Mouse (Mus musculus) CH12.LX (cell line): Measurements from ENCODE around the gene Smdt1. TPM values are rescaled to one million over a fixed set of nuclear protein-coding genes. Genes with fewer than 3 reads are reported as not detected.

ENCODE experiments used
- DNase-seq: peaks from one replicate; pipeline ENCODE4 v3.0.0-alpha.2; 2013; ENCODE audit errors: extremely low read depth
- H3K27ac ChIP-seq: 2 replicates; pipeline ENCODE4 v1.5.1; 2012; ENCODE audit warnings: low read depth, mild to moderate bottlenecking, control low read depth, moderate library complexity; ENCODE audit not compliant: insufficient read depth
- H3K27me3 ChIP-seq: replicated peaks from 2 replicates; pipeline ENCODE3; 2012; ENCODE audit warnings: inconsistent platforms
- H3K36me3 ChIP-seq, 2 experiments: replicated peaks in 1 of 2; 2 replicates each; pipeline versions ENCODE3 to v1.6.1; 2012; ENCODE audit warnings: inconsistent platforms in 1 of 2, low read length in 1 of 2, mild to moderate bottlenecking in 1 of 2, mixed read lengths in 1 of 2, moderate library complexity in 1 of 2; ENCODE audit not compliant: control insufficient read depth in 1 of 2, insufficient read depth in 1 of 2
- H3K4me1 ChIP-seq, 2 experiments: 2 replicates each; pipeline ENCODE4 v1.6.1; 2012; ENCODE audit warnings: inconsistent platforms in 1 of 2, moderate library complexity in 1 of 2; ENCODE audit not compliant: insufficient read depth in 2 of 2, control insufficient read depth in 1 of 2
- H3K4me2 ChIP-seq: 2 replicates; pipeline ENCODE4 v1.6.1; 2012; ENCODE audit warnings: low read depth, mild to moderate bottlenecking, control low read depth; ENCODE audit not compliant: poor library complexity, insufficient read depth, severe bottlenecking
- H3K4me3 ChIP-seq, 3 experiments: fragments of 150-350 bp in 1 of 3; sonication (generic) in 1 of 3; replicated peaks in 1 of 3; 2 replicates each; pipeline versions ENCODE3 to v1.5.1; 2011 to 2012; ENCODE audit warnings: low read depth in 2 of 3, low read length in 2 of 3, mild to moderate bottlenecking in 2 of 3, moderate library complexity in 2 of 3, control low read depth in 1 of 3, improper control_type of control experiment in 1 of 3, inconsistent platforms in 1 of 3, mixed read lengths in 1 of 3; ENCODE audit not compliant: poor library complexity in 1 of 3
- H3K79me2 ChIP-seq: replicated peaks from 2 replicates; pipeline ENCODE4 v1.6.1; 2012; ENCODE audit warnings: mild to moderate bottlenecking, moderate library complexity; ENCODE audit not compliant: control insufficient read depth, poor library complexity, insufficient read depth, severe bottlenecking; ENCODE audit errors: extremely low read depth
- H3K9ac ChIP-seq: 2 replicates; pipeline ENCODE4 v1.6.1; 2012; ENCODE audit warnings: low read depth, mild to moderate bottlenecking, control low read depth, moderate library complexity; ENCODE audit not compliant: insufficient read depth
- H3K9me3 ChIP-seq: replicated peaks from 2 replicates; pipeline ENCODE3; 2012; ENCODE audit warnings: low read length, inconsistent platforms, mixed read lengths
- CHD1 ChIP-seq: IDR thresholded peaks from 2 replicates; pipeline ENCODE4 v1.6.1; 2012; ENCODE audit warnings: low read depth, low read length, improper control_type of control experiment, inconsistent platforms
- EP300 ChIP-seq: IDR thresholded peaks from 2 replicates; pipeline ENCODE4 v1.6.1; 2011; ENCODE audit warnings: low read length, improper control_type of control experiment
- GABPA ChIP-seq: IDR thresholded peaks from 2 replicates; pipeline ENCODE4 v1.6.1; 2012; ENCODE audit warnings: low read depth, low read length, improper control_type of control experiment, inconsistent platforms; ENCODE audit not compliant: insufficient replicate concordance
- HCFC1 ChIP-seq: IDR thresholded peaks from 2 replicates; pipeline ENCODE4 v1.6.1; 2012; ENCODE audit warnings: low read depth, mild to moderate bottlenecking, inconsistent platforms, low read length, improper control_type of control experiment
- JUND ChIP-seq: conservative IDR thresholded peaks from 2 replicates; pipeline ENCODE4 v1.6.1; 2011; ENCODE audit warnings: low read depth, low read length, improper control_type of control experiment
- MAFK ChIP-seq: IDR thresholded peaks from 2 replicates; pipeline ENCODE4 v1.6.1; 2011; ENCODE audit warnings: low read length, improper control_type of control experiment; ENCODE audit not compliant: insufficient replicate concordance
- MAX ChIP-seq: IDR thresholded peaks from 2 replicates; pipeline ENCODE4 v1.6.1; 2011; ENCODE audit warnings: low read length, improper control_type of control experiment
- MAZ ChIP-seq: IDR thresholded peaks from 2 replicates; pipeline ENCODE4 v1.6.1; 2012; ENCODE audit warnings: low read depth, mild to moderate bottlenecking, inconsistent platforms, low read length, improper control_type of control experiment, moderate library complexity
- MYC ChIP-seq: IDR thresholded peaks from 2 replicates; pipeline ENCODE4 v1.6.1; 2011; ENCODE audit warnings: low read depth, mild to moderate bottlenecking, improper control_type of control experiment, low read length
- PAX5 ChIP-seq: IDR thresholded peaks from 2 replicates; pipeline ENCODE4 v1.6.1; 2012; ENCODE audit warnings: low read length, inconsistent platforms, mixed read lengths
- POLR2A ChIP-seq: IDR thresholded peaks from 2 replicates; pipeline ENCODE4 v1.6.1; 2011; ENCODE audit warnings: low read depth, mild to moderate bottlenecking, improper control_type of control experiment, low read length
- RCOR1 ChIP-seq: conservative IDR thresholded peaks from 2 replicates; pipeline ENCODE4 v1.6.1; 2012; ENCODE audit warnings: low read depth, mild to moderate bottlenecking, inconsistent platforms, low read length, improper control_type of control experiment
- SIN3A ChIP-seq: IDR thresholded peaks from 2 replicates; pipeline ENCODE4 v1.6.1; 2012; ENCODE audit warnings: low read length, improper control_type of control experiment, inconsistent platforms
- SMC3 ChIP-seq: IDR thresholded peaks from 2 replicates; pipeline ENCODE4 v1.6.1; 2011; ENCODE audit warnings: low read depth, low read length, improper control_type of control experiment
- TBP ChIP-seq: conservative IDR thresholded peaks from 2 replicates; pipeline ENCODE4 v1.6.1; 2011; ENCODE audit warnings: low read depth, low read length, improper control_type of control experiment
- TCF12 ChIP-seq: IDR thresholded peaks from 2 replicates; pipeline ENCODE4 v1.6.1; 2014; ENCODE audit warnings: low read depth, mild to moderate bottlenecking, inconsistent platforms, low read length, improper control_type of control experiment
- UBTF ChIP-seq: IDR thresholded peaks from 2 replicates; pipeline ENCODE4 v1.6.1; 2012; ENCODE audit warnings: low read depth, mild to moderate bottlenecking, inconsistent platforms, low read length, improper control_type of control experiment, moderate library complexity
- USF1 ChIP-seq: IDR thresholded peaks from 2 replicates; pipeline ENCODE4 v1.6.1; 2014; ENCODE audit warnings: low read depth, mild to moderate bottlenecking, inconsistent platforms, low read length, improper control_type of control experiment
- USF2 ChIP-seq: conservative IDR thresholded peaks from 2 replicates; pipeline ENCODE4 v1.6.1; 2011; ENCODE audit warnings: low read depth, low read length, improper control_type of control experiment
- ZC3H11A ChIP-seq: IDR thresholded peaks from 2 replicates; pipeline ENCODE4 v1.6.1; 2012; ENCODE audit warnings: low read depth, mild to moderate bottlenecking, inconsistent platforms, low read length, improper control_type of control experiment
- ZKSCAN1 ChIP-seq: IDR thresholded peaks from 2 replicates; pipeline ENCODE4 v1.6.1; 2012; ENCODE audit warnings: low read depth, inconsistent platforms, low read length, improper control_type of control experiment, borderline replicate concordance
- dilution Hi-C: fragments of 300-500 bp; cut with MboI; formaldehyde crosslinking; loops from 2 replicates; pipeline ENCODE4 v1.14.3; 2020; ENCODE audit warnings: low sequenced_read_pairs; ENCODE audit not compliant: extremely low pct_unique_long_range_greater_than_20kb, extremely low pct_ligation_motif_present
- in situ Hi-C: fragments of 300-500 bp; cut with MboI; formaldehyde crosslinking; loops from 3 replicates; pipeline ENCODE4 v1.14.3; 2019; ENCODE audit warnings: low sequenced_read_pairs, low pct_ligation_motif_present, low pct_unique_long_range_greater_than_20kb, mixed read lengths
- polyA plus RNA-seq: library from polyadenylated mRNA; unstranded; fragments of >175 nt; gene quantifications from 2 replicates; pipeline ENCODE4 v1.2.1, GENCODE M21; 2012; ENCODE audit warnings: low read depth; ENCODE audit not compliant: insufficient read length
- total RNA-seq, 2 experiments: library from RNA; depleted of rRNA; stranded (reverse); fragments of 300-350 nt in 1 of 2; fragments of >200 nt in 1 of 2; gene quantifications; 2 replicates each; pipeline ENCODE4 v1.2.3; 2012 to 2014

Smdt1 gene
- total and polyA plus RNA-seq, 3 experiments = 112 to 171 (median 138) TPM

GRCm38 (mm10) chr15:82322195-82322594 lies 16.6 kb upstream of the Smdt1 start:
- dilution Hi-C loops = no loop called here

GRCm38 (mm10) chr15:82325382-82325781 lies 13.4 kb upstream of the Smdt1 start:
- no peak overlapping the region for H3K27ac ChIP-seq
- dilution Hi-C loops = no loop called here
- no peaks in the 10 kb centered on the region for H3K4me1 ChIP-seq
- in situ Hi-C loops = no loop called here
- H3K79me2 ChIP-seq = no peaks in the 10 kb centered on the region
- peaks cover 2% of the 10 kb centered on the region for H3K27me3 ChIP-seq
- no peak overlapping the region for H3K9ac ChIP-seq
- TF ChIP-seq TCF12 = no peak
- TF ChIP-seq GABPA = no peak
- TF ChIP-seq MAZ = no peak
- no peak for TF ChIP-seq SMC3
- TF ChIP-seq POLR2A = no peak
- no peak for TF ChIP-seq EP300
- no peak for TF ChIP-seq MYC
- TF ChIP-seq ZKSCAN1 = no peak
- TF ChIP-seq MAFK = no peak
- H3K9me3 ChIP-seq = no peaks in the 10 kb centered on the region
- H3K4me2 ChIP-seq = no peak overlapping the region
- H3K4me3 ChIP-seq = no peak overlapping the region
- H3K36me3 ChIP-seq = peaks cover 7 to 19% of the 10 kb centered on the region in 2 experiments
- no peak for DNase-seq

More at GRCm38 (mm10) chr15:82322195-82322594, 16.6 kb upstream of the Smdt1 start:
- TF ChIP-seq UBTF (no peak), TBP (no peak), ZC3H11A (no peak), MYC (no peak), HCFC1 (no peak), SIN3A (no peak), SMC3 (no peak), CHD1 (no peak)
- peaks cover 2% of the 10 kb centered on the region for H3K27me3 ChIP-seq
- no peak for DNase-seq
- H3K79me2 ChIP-seq = no peaks in the 10 kb centered on the region
- no peak overlapping the region for H3K27ac ChIP-seq
- H3K4me2 ChIP-seq = no peak overlapping the region
- no peaks in the 10 kb centered on the region for H3K4me1 ChIP-seq
- no peaks in the 10 kb centered on the region for H3K9me3 ChIP-seq
- H3K4me3 ChIP-seq = no peak overlapping the region
- in situ Hi-C loops = no loop called here
- H3K9ac ChIP-seq = no peak overlapping the region
- no peaks in the 10 kb centered on the region for H3K36me3 ChIP-seq

GRCm38 (mm10) chr15:82335194-82335593 lies 3.6 kb upstream of the Smdt1 start:
- H3K79me2 ChIP-seq = no peaks in the 10 kb centered on the region
- no peak overlapping the region for H3K4me3 ChIP-seq
- no peaks in the 10 kb centered on the region for H3K9me3 ChIP-seq
- in situ Hi-C loops (no loop called here), dilution Hi-C loops (no loop called here)
- H3K36me3 ChIP-seq = peaks cover 40 to 62% of the 10 kb centered on the region in 2 experiments
- no peak for DNase-seq
- TF ChIP-seq ZKSCAN1 = no peak
- TF ChIP-seq UBTF = no peak
- no peak for TF ChIP-seq MAFK
- TF ChIP-seq RCOR1 = no peak
- TF ChIP-seq ZC3H11A = no peak
- no peak for TF ChIP-seq SMC3
- no peak for TF ChIP-seq MYC
- no peak for TF ChIP-seq SIN3A
- TF ChIP-seq MAZ = no peak
- no peak for TF ChIP-seq HCFC1
- TF ChIP-seq USF1 = no peak
- no peak for TF ChIP-seq JUND
- TF ChIP-seq USF2 = no peak
- TF ChIP-seq PAX5 = no peak
- TF ChIP-seq MAX = no peak
- no peak for TF ChIP-seq POLR2A
- H3K4me2 ChIP-seq = no peak overlapping the region
- H3K4me1 ChIP-seq = peaks cover 4 to 9% of the 10 kb centered on the region in 2 experiments; a peak in 3 of 4 replicates
- no peak overlapping the region for H3K9ac ChIP-seq
- H3K27ac ChIP-seq = no peak overlapping the region
- peaks cover 6% of the 10 kb centered on the region for H3K27me3 ChIP-seq
